Mouse (Mus musculus) adipocyte (in vitro differentiated cells): ENCODE measurements around the gene Fignl1.

Experiments
- DNase-seq: peaks from one replicate; pipeline ENCODE4 v3.0.0-alpha.2; 2016; ENCODE audit warnings: low spot score

Gene Fignl1

GRCm38 (mm10) chr11:11766105-11766504 is 42.7 kb downstream of the Fignl1 start:
- no peak for DNase-seq

GRCm38 (mm10) chr11:11765414-11765813 is 43.3 kb downstream of the Fignl1 start:
- DNase-seq = no peak

- no peak for DNase-seq
These were observed 45.5 kb downstream of the Fignl1 start for GRCm38 (mm10) chr11:11763211-11763666.

- no peak for DNase-seq
These were observed 49.9 kb downstream of the Fignl1 start for GRCm38 (mm10) chr11:11758883-11759282.

- DNase-seq = no peak
These were observed 50.6 kb downstream of the Fignl1 start for GRCm38 (mm10) chr11:11758121-11758520.

- no peak for DNase-seq
These were observed 55.9 kb downstream of the Fignl1 start for GRCm38 (mm10) chr11:11752859-11753258.

GRCm38 (mm10) chr11:11751091-11751490 is 57.7 kb downstream of the Fignl1 start:
- no peak for DNase-seq

GRCm38 (mm10) chr11:11744222-11744621 is 64.5 kb downstream of the Fignl1 start:
- DNase-seq = no peak

GRCm38 (mm10) chr11:11742626-11743025 is 66.1 kb downstream of the Fignl1 start:
- DNase-seq = peak; percentile 46

- no peak for DNase-seq
These were observed 67.2 kb downstream of the Fignl1 start for GRCm38 (mm10) chr11:11741574-11741973.

- DNase-seq = no peak
These were observed 68.2 kb downstream of the Fignl1 start for GRCm38 (mm10) chr11:11740603-11741002.

GRCm38 (mm10) chr11:11739054-11739453 is 69.7 kb downstream of the Fignl1 start:
- no peak for DNase-seq

GRCm38 (mm10) chr11:11737562-11737961 is 71.2 kb downstream of the Fignl1 start:
- no peak for DNase-seq
